Comparison of ENCODE assay signal across 20 mouse cellular contexts in genomic region chr17:93525871-93526644, GRCm38 (mm10).
DNase-seq lines count a peak whose midpoint lies in the region; ATAC-seq and TF ChIP-seq lines count a peak whose summit lies in the region.
"Had no signal": no experiment of that assay in that cellular context is flagged by ENCODE, and none has a peak within 500 bp of the region (broad histone marks: within the 10 kb centered on the region; RNA-seq: fewer than 3 reads in every experiment).

No protein-coding gene starts in this region.

- in situ Hi-C loops in Patski (cut with MboI; ENCODE audit: low pct_unique_long_range_greater_than_20kb) = no loop called here

- TF ChIP-seq POLR2A in thymus, adult 2 months (IDR thresholded peaks at IDR 0.05; ENCODE audit: control insufficient read depth, extremely low read depth, insufficient read depth, low read length, poor library complexity) = no peak

- POLR2A ChIA-PET in Patski (lab: Charles Lee) = interaction anchor here (0.7 kb wide), 1 partner anchor 144 kb away, joined by 3 read pairs; no protein-coding TSS in a partner anchor

- H3K4me1 ChIP-seq in thymus, adult 2 months (replicated peaks; ENCODE audit: control insufficient read depth, insufficient read depth, low read length) = no peaks in the 10 kb centered on the region
- H3K4me1 ChIP-seq: embryonic facial prominence, embryonic 10.5 days; forebrain, embryonic 10.5 days; heart, embryonic 15.5 days; hindbrain, embryonic 13.5 days had no signal

- CTCF ChIA-PET in Patski (lab: Charles Lee) = no interaction called here

- no peaks in the 10 kb centered on the region for H3K27me3 ChIP-seq in Patski
- no peaks in the 10 kb centered on the region for H3K27me3 ChIP-seq in thymus, adult 2 months (ENCODE audit: control insufficient read depth, insufficient read depth, low read length)
- H3K27me3 ChIP-seq: CH12.LX; heart, embryonic 15.5 days; hindbrain, embryonic 13.5 days had no signal

- no peak overlapping the region for H3K27ac ChIP-seq in thymus, adult 2 months (ENCODE audit: control insufficient read depth, insufficient read depth, low read length)
- H3K27ac ChIP-seq: embryonic facial prominence, embryonic 10.5 days; forebrain, embryonic 10.5 days; heart, adult 2 months; heart, embryonic 15.5 days; hindbrain, embryonic 13.5 days; hindbrain, postnatal 0 days had no signal

- 56% methylated on average over 2 of the region's 2 CpGs for WGBS in thymus, adult 2 months

- peak; percentile 57 for DNase-seq in 3134 (ENCODE audit: extremely low read depth, insufficient read length, low spot score)
- DNase-seq in 3T3-L1 (ENCODE audit: low read depth, low spot score) = peak; percentile 87
- DNase-seq in Patski (ENCODE audit: low read depth, low spot score) = no peak
- DNase-seq in gonadal fat pad, adult 2 months (ENCODE audit: low read depth) = peak; percentile 75
- no peak for DNase-seq in layer of hippocampus, postnatal 10 days (ENCODE audit: low spot score in 2 of 2)
- DNase-seq in left cerebral cortex, adult 18-20 months (ENCODE audit: low spot score in 2 of 2) = no peak
- DNase-seq in thymus, adult 2 months = no peak
- DNase-seq: adrenal gland, postnatal 14 days; cerebellum, adult 2 months; cerebellum, postnatal 10 days; gastrocnemius, postnatal 10 days; heart, adult 2 months; heart, postnatal 14 days had no signal

- H3K4me3 ChIP-seq in thymus, adult 2 months (ENCODE audit: control insufficient read depth, insufficient read depth, low read length) = no peak overlapping the region
- H3K4me3 ChIP-seq: embryonic facial prominence, embryonic 10.5 days; forebrain, embryonic 10.5 days; heart, adult 2 months; heart, embryonic 15.5 days; hindbrain, embryonic 13.5 days had no signal

- ATAC-seq in Patski = peak; percentile 95
- ATAC-seq: forebrain, embryonic 14.5 days; hindbrain, postnatal 0 days had no signal

- TF ChIP-seq CTCF in Patski (IDR thresholded peaks at IDR 0.05) = no peak
- no peak for TF ChIP-seq CTCF in thymus, adult 2 months (IDR thresholded peaks at IDR 0.05; ENCODE audit: borderline replicate concordance, control insufficient read depth, extremely low read depth, insufficient read depth, low read length, poor library complexity)

- no peaks in the 10 kb centered on the region for H3K36me3 ChIP-seq in thymus, adult 2 months (ENCODE audit: control insufficient read depth, insufficient read depth, low read length)
- H3K36me3 ChIP-seq: embryonic facial prominence, embryonic 10.5 days; forebrain, embryonic 10.5 days; heart, embryonic 15.5 days; hindbrain, embryonic 13.5 days had no signal

Comparison
In these comparisons a context has a peak if more than half of its experiments do, and no peak if none do; other contexts are left out.
1. DNase-seq: peak in 3134 (single experiment), 3T3-L1 (single experiment) and gonadal fat pad, adult 2 months (single experiment); none in Patski (single experiment), layer of hippocampus, postnatal 10 days (0 of 2), left cerebral cortex, adult 18-20 months (0 of 2) and thymus, adult 2 months (single experiment).